Mouse (Mus musculus) brain, embryonic 14.5 days (tissue): Measurements from ENCODE around the gene Pcnx.

Source experiments
- CTCF ChIP-seq: fragments of 200-500 bp; IDR thresholded peaks from 2 replicates; pipeline ENCODE4 v1.5.1; 2012; ENCODE audit warnings: inconsistent platforms, mild to moderate bottlenecking, moderate library complexity, borderline replicate concordance; ENCODE audit not compliant: insufficient read depth, insufficient read length; ENCODE audit errors: extremely low read depth
- POLR2A ChIP-seq: fragments of 200-500 bp; IDR thresholded peaks from 2 replicates; pipeline ENCODE4 v1.6.1; 2012; ENCODE audit warnings: mild to moderate bottlenecking, inconsistent platforms, borderline replicate concordance; ENCODE audit not compliant: poor library complexity, insufficient read depth, insufficient read length, severe bottlenecking; ENCODE audit errors: extremely low read depth

DNA sequence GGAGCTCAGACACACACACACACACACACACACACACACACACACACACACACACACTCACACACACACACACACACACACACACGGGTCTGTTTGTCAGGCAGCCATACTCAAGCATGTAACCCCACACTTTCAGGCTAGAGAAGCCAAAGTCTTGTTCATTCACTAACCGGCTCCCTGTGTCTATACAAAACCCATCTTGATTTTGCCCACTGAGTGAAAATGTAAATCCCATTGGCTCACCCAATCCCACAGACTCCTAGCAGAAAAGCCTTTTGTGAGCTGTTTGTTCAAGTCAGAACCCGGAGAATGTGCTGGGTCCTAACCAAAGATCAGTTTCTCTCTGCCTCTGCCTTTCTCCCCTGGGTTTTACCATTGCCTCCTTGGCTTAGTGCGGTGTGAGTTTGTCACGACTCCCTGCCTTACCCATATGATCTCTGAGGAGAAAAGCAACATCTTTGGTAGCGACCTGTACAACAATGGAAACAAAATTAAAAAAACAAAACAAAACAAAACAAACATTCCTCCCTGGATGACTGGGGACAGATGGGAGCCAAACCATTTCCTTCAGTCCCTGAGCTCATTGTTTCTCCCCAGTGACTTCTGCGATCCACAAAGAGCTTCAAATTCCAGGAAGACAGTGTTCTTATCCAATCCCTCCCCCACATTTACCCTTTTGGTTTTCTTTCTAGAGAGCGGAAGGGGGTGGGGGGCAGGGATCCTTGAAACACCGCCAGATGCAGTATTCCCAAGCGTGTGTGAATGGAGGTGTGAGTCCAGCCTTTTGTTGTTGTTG, 43.3 kb upstream of the Pcnx start:
- no peak for TF ChIP-seq CTCF
- no peak for TF ChIP-seq POLR2A
